1 mouse cellular context compared by ENCODE assay signal in the genomic region with DNA sequence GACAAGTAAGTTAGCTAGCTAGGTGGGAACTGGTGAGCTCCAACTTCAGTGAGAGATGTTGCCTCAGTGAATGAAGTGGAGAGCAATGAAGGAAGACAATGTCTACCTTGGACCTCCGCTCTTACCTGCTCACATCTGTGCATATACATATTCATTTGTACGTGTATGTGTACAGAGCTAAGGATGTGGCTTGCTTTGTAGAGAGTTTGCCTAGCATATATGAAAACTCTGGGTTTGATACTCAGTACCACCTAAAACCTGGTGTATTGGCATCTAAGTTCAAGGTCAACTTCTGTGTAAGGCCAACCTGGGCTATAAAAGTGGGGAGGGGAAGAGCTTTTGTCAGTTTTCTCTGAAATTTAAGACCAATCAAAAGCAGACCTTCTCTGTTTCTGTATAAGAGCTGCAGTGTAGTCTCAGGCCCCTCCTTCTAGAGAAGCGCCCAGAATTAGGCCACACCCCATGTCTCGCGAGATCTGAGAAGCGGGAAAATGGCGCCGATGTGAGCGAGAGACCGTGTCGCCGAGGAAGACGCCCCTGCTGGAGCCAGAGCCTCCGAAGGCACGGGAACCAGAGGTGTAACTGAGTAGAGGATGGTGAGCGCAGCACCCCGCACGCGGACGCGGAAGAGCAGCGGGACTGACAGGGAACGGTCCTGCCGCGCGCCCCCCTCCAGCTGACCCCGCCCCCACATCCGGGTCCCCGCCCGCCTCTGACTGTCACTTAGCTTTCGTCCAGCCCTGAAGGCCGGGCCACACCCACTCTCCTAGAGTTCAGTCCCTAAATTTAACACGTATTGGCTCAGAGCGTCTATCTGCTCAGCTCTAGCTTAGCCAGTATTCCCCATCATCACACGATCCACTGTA.
TF ChIP-seq lines count a peak whose summit lies in the region.

Gene Zfp414 (plus strand): TSS at position 470 of the 866 bp plus-strand sequence.

TF ChIP-seq in MEL, 35 proteins besides CTCF, POLR2A, EP300 and RAD21 (continued from another document):
- peak; percentile 43; the same call in 1 of the 2 replicates for TF ChIP-seq SIN3A (IDR thresholded peaks at IDR 0.05; ENCODE audit: low read length)
- no peak for TF ChIP-seq MAFK (IDR thresholded peaks at IDR 0.05; ENCODE audit: borderline replicate concordance, low read depth, low read length)
- peak; percentile 88; the same call in 1 of the 2 replicates for TF ChIP-seq POLR2AphosphoS2 (IDR thresholded peaks at IDR 0.05; ENCODE audit: low read length)
- peak; percentile 90 for TF ChIP-seq NELFE (IDR thresholded peaks at IDR 0.05; ENCODE audit: low read depth, low read length)
- no peak for TF ChIP-seq MAX (IDR thresholded peaks at IDR 0.05; ENCODE audit: low read length)
- TF ChIP-seq JUND (IDR thresholded peaks at IDR 0.05; ENCODE audit: low read depth, low read length): no peak
- no peak for TF ChIP-seq CHD1 (IDR thresholded peaks at IDR 0.05; ENCODE audit: low read depth, low read length)
TF ChIP-seq in MEL: peak in this region for 11.
